Mouse (Mus musculus) CH12.LX (cell line): ENCODE measurements around the gene Zfp592. TPM values are rescaled to one million over a fixed set of nuclear protein-coding genes. Genes with fewer than 3 reads are reported as not detected.

Experiments
- DNase-seq: peaks from one replicate; pipeline ENCODE4 v3.0.0-alpha.2; 2013; ENCODE audit errors: extremely low read depth
- H3K27ac ChIP-seq: 2 replicates; pipeline ENCODE4 v1.5.1; 2012; ENCODE audit warnings: low read depth, mild to moderate bottlenecking, control low read depth, moderate library complexity; ENCODE audit not compliant: insufficient read depth
- H3K27me3 ChIP-seq: replicated peaks from 2 replicates; pipeline ENCODE3; 2012; ENCODE audit warnings: inconsistent platforms
- H3K36me3 ChIP-seq, 2 experiments: replicated peaks in 1 of 2; 2 replicates each; pipeline versions ENCODE3 to v1.6.1; 2012; ENCODE audit warnings: inconsistent platforms in 1 of 2, low read length in 1 of 2, mild to moderate bottlenecking in 1 of 2, mixed read lengths in 1 of 2, moderate library complexity in 1 of 2; ENCODE audit not compliant: control insufficient read depth in 1 of 2, insufficient read depth in 1 of 2
- H3K4me1 ChIP-seq, 2 experiments: 2 replicates each; pipeline ENCODE4 v1.6.1; 2012; ENCODE audit warnings: inconsistent platforms in 1 of 2, moderate library complexity in 1 of 2; ENCODE audit not compliant: insufficient read depth in 2 of 2, control insufficient read depth in 1 of 2
- H3K4me2 ChIP-seq: 2 replicates; pipeline ENCODE4 v1.6.1; 2012; ENCODE audit warnings: low read depth, mild to moderate bottlenecking, control low read depth; ENCODE audit not compliant: poor library complexity, insufficient read depth, severe bottlenecking
- H3K4me3 ChIP-seq, 3 experiments: fragments of 150-350 bp in 1 of 3; sonication (generic) in 1 of 3; replicated peaks in 1 of 3; 2 replicates each; pipeline versions ENCODE3 to v1.5.1; 2011 to 2012; ENCODE audit warnings: low read depth in 2 of 3, low read length in 2 of 3, mild to moderate bottlenecking in 2 of 3, moderate library complexity in 2 of 3, control low read depth in 1 of 3, improper control_type of control experiment in 1 of 3, inconsistent platforms in 1 of 3, mixed read lengths in 1 of 3; ENCODE audit not compliant: poor library complexity in 1 of 3
- H3K79me2 ChIP-seq: replicated peaks from 2 replicates; pipeline ENCODE4 v1.6.1; 2012; ENCODE audit warnings: mild to moderate bottlenecking, moderate library complexity; ENCODE audit not compliant: control insufficient read depth, poor library complexity, insufficient read depth, severe bottlenecking; ENCODE audit errors: extremely low read depth
- H3K9ac ChIP-seq: 2 replicates; pipeline ENCODE4 v1.6.1; 2012; ENCODE audit warnings: low read depth, mild to moderate bottlenecking, control low read depth, moderate library complexity; ENCODE audit not compliant: insufficient read depth
- H3K9me3 ChIP-seq: replicated peaks from 2 replicates; pipeline ENCODE3; 2012; ENCODE audit warnings: low read length, inconsistent platforms, mixed read lengths
- BHLHE40 ChIP-seq: IDR thresholded peaks from 2 replicates; pipeline ENCODE4 v1.6.1; 2011; ENCODE audit warnings: mild to moderate bottlenecking, low read depth, low read length, improper control_type of control experiment
- CTCF ChIP-seq, 2 experiments: IDR thresholded peaks in 1 of 2; conservative IDR thresholded peaks in 1 of 2; 2 replicates each; pipeline ENCODE4 v1.5.1; 2011 to 2012; ENCODE audit warnings: low read depth in 2 of 2, low read length in 2 of 2, improper control_type of control experiment in 1 of 2, inconsistent platforms in 1 of 2, mild to moderate bottlenecking in 1 of 2, moderate library complexity in 1 of 2
- E2F4 ChIP-seq: IDR thresholded peaks from 2 replicates; pipeline ENCODE4 v1.6.1; 2011; ENCODE audit warnings: low read depth, low read length, improper control_type of control experiment; ENCODE audit not compliant: insufficient replicate concordance
- ELF1 ChIP-seq: IDR thresholded peaks from 2 replicates; pipeline ENCODE4 v1.6.1; 2014; ENCODE audit warnings: low read depth, mild to moderate bottlenecking, inconsistent platforms, low read length, improper control_type of control experiment
- HCFC1 ChIP-seq: IDR thresholded peaks from 2 replicates; pipeline ENCODE4 v1.6.1; 2012; ENCODE audit warnings: low read depth, mild to moderate bottlenecking, inconsistent platforms, low read length, improper control_type of control experiment
- KAT2A ChIP-seq: IDR thresholded peaks from 2 replicates; pipeline ENCODE4 v1.6.1; 2012; ENCODE audit warnings: low read length, improper control_type of control experiment, inconsistent platforms; ENCODE audit not compliant: insufficient replicate concordance
- MEF2A ChIP-seq: IDR thresholded peaks from 2 replicates; pipeline ENCODE4 v1.6.1; 2014; ENCODE audit warnings: low read depth, mild to moderate bottlenecking, inconsistent platforms, low read length, improper control_type of control experiment, borderline replicate concordance
- MYC ChIP-seq: IDR thresholded peaks from 2 replicates; pipeline ENCODE4 v1.6.1; 2011; ENCODE audit warnings: low read depth, mild to moderate bottlenecking, improper control_type of control experiment, low read length
- NELFE ChIP-seq: IDR thresholded peaks from 2 replicates; pipeline ENCODE4 v1.6.1; 2011; ENCODE audit warnings: low read depth, low read length, improper control_type of control experiment
- NRF1 ChIP-seq: IDR thresholded peaks from 2 replicates; pipeline ENCODE4 v1.6.1; 2014; ENCODE audit warnings: low read depth, mild to moderate bottlenecking, inconsistent platforms, low read length, improper control_type of control experiment, moderate library complexity
- PAX5 ChIP-seq: IDR thresholded peaks from 2 replicates; pipeline ENCODE4 v1.6.1; 2012; ENCODE audit warnings: low read length, inconsistent platforms, mixed read lengths
- POLR2A ChIP-seq: IDR thresholded peaks from 2 replicates; pipeline ENCODE4 v1.6.1; 2011; ENCODE audit warnings: low read depth, mild to moderate bottlenecking, improper control_type of control experiment, low read length
- POLR2AphosphoS2 ChIP-seq: IDR thresholded peaks from 2 replicates; pipeline ENCODE4 v1.6.1; 2011; ENCODE audit warnings: low read depth, low read length, improper control_type of control experiment
- RAD21 ChIP-seq: IDR thresholded peaks from 2 replicates; pipeline ENCODE4 v1.6.1; 2011; ENCODE audit warnings: low read depth, mild to moderate bottlenecking, low read length, improper control_type of control experiment, moderate library complexity
- SIN3A ChIP-seq: IDR thresholded peaks from 2 replicates; pipeline ENCODE4 v1.6.1; 2012; ENCODE audit warnings: low read length, improper control_type of control experiment, inconsistent platforms
- SMC3 ChIP-seq: IDR thresholded peaks from 2 replicates; pipeline ENCODE4 v1.6.1; 2011; ENCODE audit warnings: low read depth, low read length, improper control_type of control experiment
- TCF12 ChIP-seq: IDR thresholded peaks from 2 replicates; pipeline ENCODE4 v1.6.1; 2014; ENCODE audit warnings: low read depth, mild to moderate bottlenecking, inconsistent platforms, low read length, improper control_type of control experiment
- UBTF ChIP-seq: IDR thresholded peaks from 2 replicates; pipeline ENCODE4 v1.6.1; 2012; ENCODE audit warnings: low read depth, mild to moderate bottlenecking, inconsistent platforms, low read length, improper control_type of control experiment, moderate library complexity
- ZNF384 ChIP-seq: IDR thresholded peaks from 2 replicates; pipeline ENCODE4 v1.6.1; 2012; ENCODE audit warnings: low read depth, low read length, improper control_type of control experiment, inconsistent platforms
- dilution Hi-C: fragments of 300-500 bp; cut with MboI; formaldehyde crosslinking; loops from 2 replicates; pipeline ENCODE4 v1.14.3; 2020; ENCODE audit warnings: low sequenced_read_pairs; ENCODE audit not compliant: extremely low pct_unique_long_range_greater_than_20kb, extremely low pct_ligation_motif_present
- in situ Hi-C: fragments of 300-500 bp; cut with MboI; formaldehyde crosslinking; loops from 3 replicates; pipeline ENCODE4 v1.14.3; 2019; ENCODE audit warnings: low sequenced_read_pairs, low pct_ligation_motif_present, low pct_unique_long_range_greater_than_20kb, mixed read lengths
- polyA plus RNA-seq: library from polyadenylated mRNA; unstranded; fragments of >175 nt; gene quantifications from 2 replicates; pipeline ENCODE4 v1.2.1, GENCODE M21; 2012; ENCODE audit warnings: low read depth; ENCODE audit not compliant: insufficient read length
- total RNA-seq, 2 experiments: library from RNA; depleted of rRNA; stranded (reverse); fragments of 300-350 nt in 1 of 2; fragments of >200 nt in 1 of 2; gene quantifications; 2 replicates each; pipeline ENCODE4 v1.2.3; 2012 to 2014

Gene Zfp592
- total and polyA plus RNA-seq, 3 experiments = 7.8 to 23.6 (median 10.1) TPM

- H3K9me3 ChIP-seq = no peaks in the 10 kb centered on the region
- peak overlapping the region; percentile 85 for H3K9ac ChIP-seq
- TF ChIP-seq NRF1 = no peak
- TF ChIP-seq POLR2AphosphoS2 = no peak
- no peak for TF ChIP-seq SIN3A
- no peak for TF ChIP-seq RAD21
- TF ChIP-seq MEF2A = no peak
- no peak for TF ChIP-seq SMC3
- TF ChIP-seq PAX5 = no peak
- TF ChIP-seq KAT2A = no peak
- peak overlapping the region; percentile 63 to 98 (median 90) for H3K4me3 ChIP-seq
- H3K36me3 ChIP-seq = no peaks in the 10 kb centered on the region
- H3K79me2 ChIP-seq = peaks cover 34% of the 10 kb centered on the region
- dilution Hi-C loops = no loop called here
- DNase-seq = no peak
- in situ Hi-C loops = no loop called here
- H3K4me2 ChIP-seq = peak overlapping the region; percentile 95
- H3K27ac ChIP-seq = no peak overlapping the region
- no peaks in the 10 kb centered on the region for H3K27me3 ChIP-seq
- H3K4me1 ChIP-seq = peaks cover 0 to 31% of the 10 kb centered on the region in 2 experiments; a peak in 3 of 4 replicates
These were observed 876 bp upstream of the Zfp592 start for GRCm38 (mm10) chr7:80992631-80992979.

DNA sequence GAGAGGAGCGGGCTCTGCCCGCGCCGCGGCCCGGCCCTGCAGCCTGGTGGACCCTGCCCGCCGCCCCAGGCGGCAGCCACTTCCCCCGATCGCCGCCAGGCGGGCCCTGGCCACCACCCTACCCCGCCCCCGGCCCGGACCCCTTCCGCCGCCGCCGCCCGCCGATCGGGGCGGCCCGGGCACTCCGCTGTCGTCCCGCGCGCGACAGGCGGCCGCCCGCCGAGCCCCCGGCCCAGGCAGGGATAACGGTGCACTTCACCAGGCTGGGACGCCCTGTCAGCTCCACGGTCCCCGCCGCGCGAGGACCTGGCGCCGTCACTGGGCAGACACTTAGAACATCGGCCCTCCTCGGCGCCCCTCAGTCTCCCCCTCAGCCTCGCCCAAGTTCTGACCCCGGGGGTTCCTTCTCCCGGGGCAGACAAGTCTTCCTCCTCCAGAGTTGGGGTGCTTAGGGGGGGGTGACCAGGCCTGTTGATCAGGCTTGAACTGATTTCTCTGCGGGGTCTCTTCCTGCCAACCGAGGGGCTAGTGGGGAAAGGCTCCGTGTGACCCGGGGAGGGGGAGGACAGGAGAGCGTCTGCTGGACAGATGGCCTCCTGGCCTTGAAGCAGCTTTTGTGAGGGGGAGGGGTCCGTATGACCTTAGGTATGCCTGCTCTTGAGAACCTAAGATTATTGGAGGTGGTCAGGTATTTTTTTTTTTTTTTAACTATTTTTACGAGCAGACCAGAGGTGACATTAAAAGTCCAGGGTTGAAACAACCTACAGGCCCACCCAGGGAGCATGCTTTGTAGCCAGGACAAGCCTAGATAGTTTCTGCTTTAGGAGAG lies 567 bp downstream of the Zfp592 start:
- Histone ChIP-seq H3K4me2 (peak overlapping the region; percentile 53), H3K4me1 (peaks cover 0 to 39% of the 10 kb centered on the region in 2 experiments; a peak in 3 of 4 replicates), H3K9me3 (no peaks in the 10 kb centered on the region), H3K4me3 (peak overlapping the region; percentile 80 to 98 (median 90)), H3K9ac (peak overlapping the region; percentile 85), H3K27ac (peak overlapping the region; percentile 94), H3K27me3 (no peaks in the 10 kb centered on the region), H3K79me2 (peaks cover 47% of the 10 kb centered on the region), H3K36me3 (no peaks in the 10 kb centered on the region)
- in situ Hi-C loops (no loop called here), dilution Hi-C loops (no loop called here)
- TF ChIP-seq CTCF (conservative IDR thresholded peaks at IDR 0.05 in 1 of 2, IDR thresholded peaks at IDR 0.05 in 1 of 2; ENCODE audit: low read depth in 2 of 2, low read length in 2 of 2) (peak in 1 of 2 experiments; percentile 15; a peak in 2 of 4 replicates), HCFC1 (peak; percentile 8; the same call in 1 of the 2 replicates), SIN3A (peak; percentile 18; the same call in 1 of the 2 replicates), BHLHE40 (no peak), POLR2A (peak; percentile 44; the same call in 1 of the 2 replicates), NELFE (peak; percentile 44; the same call in 1 of the 2 replicates)
- DNase-seq = no peak

GRCm38 (mm10) chr7:80994663-80995005 lies 1.2 kb downstream of the Zfp592 start:
- DNase-seq = peak; percentile 56
- H3K79me2 ChIP-seq = peaks cover 52% of the 10 kb centered on the region
- peak overlapping the region; percentile 53 for H3K4me2 ChIP-seq
- H3K27ac ChIP-seq = peak overlapping the region; percentile 94; the same call in 1 of the 2 replicates
- TF ChIP-seq E2F4 = no peak
- no peak for TF ChIP-seq SMC3
- peak; percentile 30; the same call in 1 of the 2 replicates for TF ChIP-seq MYC
- TF ChIP-seq ZNF384 = peak; percentile 90
- 0 out of 2 replicates have a peak, but pooled peaks have one; percentile 54 for TF ChIP-seq SIN3A
- peak; percentile 14; the same call in 1 of the 2 replicates for TF ChIP-seq TCF12
- TF ChIP-seq ELF1 = no peak
- no peak for TF ChIP-seq UBTF
- TF ChIP-seq, all 38 proteins: peak for 4
- H3K9ac ChIP-seq = peak overlapping the region; percentile 85
- peak overlapping the region; percentile 80 to 98 (median 90) for H3K4me3 ChIP-seq
- dilution Hi-C loops (no loop called here), in situ Hi-C loops (no loop called here)
- H3K9me3 ChIP-seq = no peaks in the 10 kb centered on the region
- H3K4me1 ChIP-seq = peaks cover 0 to 43% of the 10 kb centered on the region in 2 experiments; a peak in 3 of 4 replicates
- no peaks in the 10 kb centered on the region for H3K27me3 ChIP-seq
- peaks cover 0 to 2% of the 10 kb centered on the region in 2 experiments for H3K36me3 ChIP-seq
